Mouse (Mus musculus): ENCODE results near the gene Tbrg4.

GRCm38 (mm10) chr11:6595339-6595738 is 30.5 kb downstream of the Tbrg4 start:
- TF ChIP-seq POLR2A (IDR thresholded peaks at IDR 0.05; ENCODE audit: borderline replicate concordance, extremely low read depth, insufficient read depth, insufficient read length, poor library complexity, severe bottlenecking) (no peak), CTCF (IDR thresholded peaks at IDR 0.05; ENCODE audit: borderline replicate concordance, extremely low read depth, insufficient read depth, insufficient read length) (no peak)

Data from brain, embryonic 14.5 days (tissue).